Mouse (Mus musculus): ENCODE measurements at regions not wholly inside any gene's neighbourhood (a gene's known extent, or its start where the extent isn't known, plus 50 kb on each side); places are given as distances from the start of the nearest gene placed in this dataset.

DNA sequence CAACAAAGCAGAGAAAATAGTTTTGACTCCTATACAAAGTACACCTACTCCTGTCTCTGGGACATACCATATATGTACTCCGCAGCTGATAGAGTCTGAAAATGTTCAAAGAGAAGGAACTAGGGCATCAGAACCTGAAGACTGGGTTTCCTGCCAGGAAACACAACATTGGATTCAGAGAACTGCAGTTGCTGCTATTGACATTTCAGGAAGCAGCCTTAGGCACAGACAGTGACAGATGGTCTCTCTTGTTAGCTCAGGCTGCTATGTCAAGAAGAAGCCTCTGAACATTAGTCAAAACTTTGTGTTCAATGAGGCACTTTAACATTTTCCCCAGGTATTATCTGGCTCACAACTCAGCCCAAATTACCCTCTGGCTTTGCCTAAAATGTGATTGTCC, 812.1 kb downstream of the Ryr2 start:
- DNase-seq (ENCODE audit: low spot score in 2 of 2) = peak; percentile 21 to 67
- intact Hi-C loops (cut with DNase I) = no loop called here

DNA sequence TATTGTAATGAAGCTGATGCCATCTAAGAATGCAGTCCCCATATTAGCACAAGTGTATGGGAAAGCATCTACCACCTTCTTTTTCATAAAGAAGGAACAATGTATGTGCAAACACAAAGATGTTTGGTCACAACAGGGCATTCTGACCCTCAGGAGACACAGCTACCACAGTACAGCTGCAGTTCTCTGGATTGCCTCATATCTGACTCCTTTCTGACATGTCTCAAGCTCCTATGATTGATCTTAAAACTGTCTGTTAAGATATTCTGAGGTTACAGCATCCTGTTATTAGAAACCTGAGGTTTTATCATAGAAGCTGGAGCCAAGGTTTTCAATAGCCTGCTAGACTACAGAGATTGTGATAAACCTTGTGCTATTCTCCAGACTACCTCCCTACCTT, 813.0 kb downstream of the Ryr2 start:
- intact Hi-C loops (cut with DNase I) = no loop called here

DNA sequence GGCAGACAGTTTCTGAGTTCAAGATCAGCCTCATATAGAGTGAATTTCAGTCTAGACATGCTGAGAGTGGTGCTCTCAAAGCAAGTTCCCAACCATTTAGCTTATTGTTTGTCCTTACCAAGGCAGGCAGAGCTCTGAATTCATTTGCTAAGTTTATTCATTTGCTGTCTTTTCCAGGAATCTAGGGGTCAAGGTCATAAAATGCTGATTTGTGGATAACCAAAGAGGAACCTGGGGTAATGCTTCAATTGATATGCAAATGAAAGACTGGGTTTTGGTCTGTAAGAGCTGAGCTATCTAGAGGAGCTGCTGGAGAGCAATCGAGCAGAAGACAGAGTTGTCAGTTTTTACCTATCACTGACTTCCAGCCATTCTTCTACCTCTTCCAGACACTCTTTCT, 832.8 kb downstream of the Ryr2 start:
- intact Hi-C loops (cut with DNase I) = no loop called here
- DNase-seq (ENCODE audit: low spot score in 2 of 2) = no peak

More for the DNA sequence above, 813.0 kb downstream of the Ryr2 start:
- DNase-seq (ENCODE audit: low spot score in 2 of 2) = no peak

DNA sequence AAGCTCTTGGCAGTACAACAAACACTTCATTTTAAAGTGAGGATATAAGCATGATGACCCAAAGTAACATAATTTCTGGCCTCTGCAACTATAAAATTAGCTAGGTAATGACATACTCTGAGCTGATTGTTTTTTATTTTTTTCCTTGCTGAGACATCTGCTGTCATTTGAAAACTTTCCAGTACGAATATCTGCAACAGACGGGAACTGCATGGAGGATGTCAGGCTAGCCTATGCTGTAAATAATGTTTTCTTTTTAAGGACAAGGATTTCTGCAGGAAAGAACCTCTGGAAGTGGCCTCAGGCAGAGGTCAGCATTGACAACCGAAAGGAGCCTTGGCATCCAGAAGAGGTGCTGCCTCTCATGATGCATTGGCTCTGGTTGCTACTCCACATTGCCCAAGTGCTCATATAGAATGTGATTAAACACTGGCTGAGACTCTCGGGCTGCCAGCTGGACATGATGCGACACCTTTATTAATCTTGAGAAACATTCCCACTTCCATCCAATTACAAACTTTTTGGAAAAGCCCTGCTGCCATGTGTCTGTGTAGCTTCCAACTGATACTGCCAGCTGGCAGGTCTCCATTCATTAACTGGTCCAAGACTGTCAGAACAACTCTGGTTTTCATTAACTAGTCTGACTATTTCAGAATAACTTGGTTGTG, 837.9 kb downstream of the Ryr2 start:
- intact Hi-C loops (cut with DNase I) = no loop called here
- peak; percentile 13 to 16 for DNase-seq (ENCODE audit: low spot score in 2 of 2)

DNA sequence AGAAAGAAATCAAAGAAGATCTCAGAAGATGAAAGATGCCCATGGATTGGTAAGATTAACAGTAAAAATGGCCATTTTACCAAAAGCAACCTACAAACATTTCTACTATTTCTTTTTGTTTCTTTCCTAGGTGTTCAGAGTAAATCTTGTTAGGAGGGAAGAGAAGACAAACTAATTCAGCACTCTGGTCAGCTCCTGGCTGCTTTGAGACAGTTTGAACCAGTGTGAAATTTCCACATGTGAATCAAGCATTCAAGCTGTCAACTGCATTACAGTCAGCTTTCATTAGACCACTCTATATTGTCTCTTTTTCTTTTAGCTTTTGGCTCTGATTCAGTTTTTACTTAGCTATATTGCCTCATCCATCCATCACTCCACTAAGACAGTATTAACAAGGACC, 859.2 kb downstream of the Ryr2 start:
- intact Hi-C loops (cut with DNase I) = no loop called here
- no peak for DNase-seq (ENCODE audit: low spot score in 2 of 2)

DNA sequence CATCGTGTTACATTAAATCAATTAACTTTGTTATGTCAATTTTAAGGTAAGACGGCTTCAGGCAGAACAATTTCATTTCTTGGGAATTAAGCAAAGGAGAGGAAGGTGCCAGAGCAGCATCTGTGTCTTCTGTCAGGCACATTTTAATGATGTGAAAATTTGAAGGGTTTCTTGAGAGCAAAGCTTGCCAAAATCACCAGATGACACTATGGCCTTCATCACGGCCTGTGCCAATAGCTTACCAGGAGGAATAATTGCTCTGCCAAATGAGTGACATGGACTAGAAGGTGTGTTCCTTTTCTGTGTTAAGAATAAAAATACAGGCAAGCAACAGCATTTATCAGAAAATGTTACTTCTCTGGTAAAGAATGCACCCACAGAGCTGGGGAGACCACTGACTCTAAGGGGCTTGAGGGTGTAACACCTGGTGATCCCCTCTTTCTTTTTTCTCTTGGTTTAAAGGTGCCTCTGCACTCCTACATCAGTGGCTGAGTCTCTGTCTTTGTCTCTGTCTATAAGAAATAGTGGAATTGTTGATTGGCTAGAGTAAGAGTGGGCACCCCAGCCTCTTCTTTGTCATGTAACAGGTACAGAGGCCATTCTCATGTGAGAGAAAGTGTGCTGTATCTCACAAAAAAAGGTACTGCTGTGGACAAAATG, 856.2 kb upstream of the Chrm3 start:
- intact Hi-C loops (cut with DNase I) = no loop called here
- no peak for DNase-seq (ENCODE audit: low spot score in 2 of 2)

DNA sequence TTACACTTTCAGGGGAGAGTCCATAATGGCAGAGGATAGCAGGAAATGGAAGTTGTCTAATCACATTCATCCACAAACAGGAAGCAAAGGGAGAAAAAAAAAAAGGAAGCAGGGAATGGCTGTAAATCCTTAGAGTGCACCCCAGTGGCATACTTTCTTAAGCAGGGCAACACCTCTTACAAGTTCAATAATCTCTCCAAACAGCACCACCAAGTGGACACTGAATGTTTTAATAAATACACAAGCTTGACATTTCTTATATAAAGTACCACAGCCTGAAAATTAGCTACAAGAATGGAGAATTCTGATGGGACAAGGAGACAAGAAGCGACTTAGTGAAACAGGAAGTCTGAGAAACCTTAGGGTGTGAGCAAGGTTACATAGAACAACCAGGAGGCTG, 849.5 kb upstream of the Chrm3 start:
- intact Hi-C loops (cut with DNase I) = no loop called here
- no peak for DNase-seq (ENCODE audit: low spot score in 2 of 2)

DNA sequence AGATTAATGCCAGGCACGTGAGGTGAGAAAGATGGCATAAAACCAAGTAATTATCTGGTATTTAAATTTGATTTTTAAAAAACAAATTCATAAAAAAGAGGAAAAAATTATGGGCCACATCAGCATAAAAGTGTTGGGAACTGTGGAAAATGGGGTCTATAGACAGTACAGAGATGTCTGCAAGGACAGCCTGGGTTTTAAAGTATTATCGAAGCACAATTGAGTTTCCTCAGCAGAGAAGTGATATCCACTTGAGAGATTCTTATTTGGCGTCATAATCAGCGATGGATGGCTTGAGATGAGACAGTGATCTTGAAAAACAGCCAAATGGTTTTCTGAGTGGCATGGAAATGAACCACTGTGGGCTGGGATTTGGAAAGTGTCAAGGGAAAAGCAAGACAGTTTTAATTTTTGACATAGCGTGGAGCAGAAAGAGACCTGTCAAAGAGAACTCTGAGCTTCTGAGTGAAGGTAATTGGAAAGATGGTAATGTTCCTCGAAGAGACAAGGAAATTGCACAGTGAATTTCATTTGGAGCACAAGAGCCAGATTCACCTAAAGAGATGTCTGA, 844.7 kb upstream of the Chrm3 start:
- DNase-seq (ENCODE audit: low spot score in 2 of 2) = no peak
- intact Hi-C loops (cut with DNase I) = no loop called here

DNA sequence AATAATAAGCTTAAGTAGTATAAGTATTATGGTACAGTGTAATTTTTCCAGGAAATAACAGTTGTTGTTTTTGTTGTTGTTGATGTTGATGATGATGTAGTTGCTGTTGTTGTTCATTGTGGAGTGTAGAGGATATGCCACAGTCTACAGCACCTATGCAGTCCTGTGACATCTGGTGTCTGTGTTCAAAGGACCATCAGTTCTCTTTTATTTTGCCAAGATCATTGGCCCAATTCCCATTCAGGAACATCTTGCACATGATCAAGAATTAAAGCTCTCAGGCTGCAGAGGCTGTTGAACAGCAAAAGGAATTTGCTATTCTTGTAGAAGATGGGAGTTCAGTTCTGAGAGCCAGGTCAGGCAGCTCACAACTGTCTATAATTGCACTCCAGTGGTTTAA, 841.3 kb upstream of the Chrm3 start:
- no peak for DNase-seq (ENCODE audit: low spot score in 2 of 2)
- intact Hi-C loops (cut with DNase I) = no loop called here

DNA sequence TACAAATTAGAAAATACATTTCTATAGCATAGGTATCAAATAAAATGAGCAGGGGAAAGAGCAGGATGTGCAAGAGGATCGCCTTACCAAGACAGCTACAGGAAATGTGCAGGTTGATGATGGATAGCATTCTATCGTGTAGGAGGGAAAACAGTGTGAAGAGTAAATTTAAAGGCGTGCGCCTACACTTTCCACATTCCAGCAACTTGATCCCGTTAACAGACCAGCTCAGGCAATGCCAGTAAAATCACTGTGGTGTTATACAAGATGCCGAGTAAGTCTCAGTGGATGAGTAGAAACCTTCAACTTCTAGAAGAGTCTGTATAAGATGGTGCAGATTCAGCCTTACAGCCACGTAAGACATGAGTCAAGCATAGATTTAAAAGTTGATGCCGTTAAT, 831.8 kb upstream of the Chrm3 start:
- intact Hi-C loops (cut with DNase I) = no loop called here
- DNase-seq (ENCODE audit: low spot score in 2 of 2) = no peak

DNA sequence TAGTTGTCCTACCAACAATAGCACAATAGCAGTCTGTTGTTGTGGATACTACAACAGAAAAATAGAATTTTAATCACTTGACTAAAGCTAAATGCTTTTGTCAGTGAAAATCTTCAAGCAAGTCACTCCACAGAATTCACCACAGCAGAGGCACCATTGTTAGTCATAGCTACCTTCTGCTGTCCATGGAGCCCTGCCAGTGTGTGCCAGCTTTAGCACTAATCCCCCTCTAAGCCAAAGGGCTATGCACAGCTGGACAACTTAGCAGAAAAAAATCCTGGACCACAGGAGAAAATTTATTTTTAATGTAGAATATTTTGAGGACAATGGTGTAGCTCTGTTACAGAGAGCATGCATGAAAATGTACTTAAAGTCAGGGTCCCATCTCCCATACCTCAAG, 820.5 kb upstream of the Chrm3 start:
- intact Hi-C loops (cut with DNase I) = no loop called here
- DNase-seq (ENCODE audit: low spot score in 2 of 2) = no peak

DNA sequence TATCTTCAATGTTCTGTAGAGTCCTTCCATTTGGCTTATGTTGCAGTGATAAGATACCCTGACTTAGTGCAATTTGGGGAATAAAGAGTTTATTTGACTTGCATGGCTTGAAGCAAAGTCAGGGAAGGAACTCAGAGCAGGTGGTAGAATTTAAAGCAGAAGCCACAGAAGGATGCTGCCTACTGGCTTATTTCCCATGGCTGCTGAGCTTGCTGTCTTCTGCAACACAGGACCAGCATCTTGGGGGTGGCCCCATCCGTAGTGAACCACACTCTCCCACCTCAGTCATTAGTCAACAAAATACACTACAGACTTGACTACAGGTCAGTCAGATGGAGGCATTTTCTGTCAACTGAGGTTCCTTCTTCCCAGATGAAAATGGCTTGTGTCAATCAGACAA, 819.7 kb upstream of the Chrm3 start:
- intact Hi-C loops (cut with DNase I) = no loop called here
- no peak for DNase-seq (ENCODE audit: low spot score in 2 of 2)

DNA sequence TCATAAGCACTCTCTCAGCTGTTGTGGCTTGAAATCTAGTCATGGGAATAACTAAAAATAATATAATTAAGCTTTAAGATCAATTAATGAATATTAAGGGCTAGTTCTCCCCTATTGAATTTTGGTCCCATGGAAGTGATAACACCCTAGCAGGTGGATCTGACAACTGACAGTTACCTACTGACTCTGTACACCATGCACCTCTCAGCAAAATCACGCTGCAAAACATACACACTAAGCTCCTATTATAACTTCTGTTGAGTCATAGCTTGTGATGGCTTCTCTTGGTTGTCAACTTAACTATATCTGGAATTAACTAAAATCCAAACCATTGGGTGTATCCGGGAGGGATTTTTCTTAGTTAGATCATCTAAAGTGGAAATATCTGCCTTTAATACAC, 817.9 kb upstream of the Chrm3 start:
- intact Hi-C loops (cut with DNase I) = no loop called here

DNA sequence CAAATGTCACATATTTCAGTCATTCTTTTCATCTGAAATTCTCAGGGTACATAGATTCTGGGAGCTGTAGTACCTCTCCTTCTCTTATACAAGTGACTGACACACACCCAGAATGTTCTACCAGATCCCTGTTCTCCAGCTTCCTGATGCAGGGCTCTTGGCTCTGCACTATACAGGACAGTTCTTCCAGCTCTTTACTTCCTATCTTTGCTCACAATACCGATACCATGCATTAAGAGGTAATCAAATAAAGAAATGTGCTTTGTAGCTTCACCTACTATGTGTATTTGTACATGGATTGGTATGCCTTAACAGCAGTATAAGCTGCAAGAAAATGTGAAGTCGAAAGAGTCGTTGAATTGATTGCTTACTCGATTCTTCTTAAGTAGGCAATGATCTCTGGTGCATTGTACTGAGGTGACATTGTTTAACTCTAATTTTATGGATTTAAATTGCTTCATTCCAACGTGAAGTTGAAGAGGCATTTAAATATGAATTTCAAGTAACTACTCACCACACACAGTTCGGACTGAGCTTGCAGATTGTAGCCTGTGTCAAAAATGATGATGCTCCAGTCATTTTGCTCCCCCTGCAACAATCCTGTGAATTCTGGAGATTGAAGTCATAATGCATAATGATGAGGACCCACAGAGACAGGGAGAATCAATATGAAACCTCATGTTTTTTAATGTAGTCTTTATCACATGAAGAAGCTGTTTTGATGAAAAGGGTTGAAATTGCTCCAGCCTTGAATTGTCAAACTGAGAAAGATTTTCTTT, 817.2 kb upstream of the Chrm3 start:
- intact Hi-C loops (cut with DNase I) = no loop called here
- no peak for DNase-seq (ENCODE audit: low spot score in 2 of 2)

More for the DNA sequence above, 817.9 kb upstream of the Chrm3 start:
- no peak for DNase-seq (ENCODE audit: low spot score in 2 of 2)

DNA sequence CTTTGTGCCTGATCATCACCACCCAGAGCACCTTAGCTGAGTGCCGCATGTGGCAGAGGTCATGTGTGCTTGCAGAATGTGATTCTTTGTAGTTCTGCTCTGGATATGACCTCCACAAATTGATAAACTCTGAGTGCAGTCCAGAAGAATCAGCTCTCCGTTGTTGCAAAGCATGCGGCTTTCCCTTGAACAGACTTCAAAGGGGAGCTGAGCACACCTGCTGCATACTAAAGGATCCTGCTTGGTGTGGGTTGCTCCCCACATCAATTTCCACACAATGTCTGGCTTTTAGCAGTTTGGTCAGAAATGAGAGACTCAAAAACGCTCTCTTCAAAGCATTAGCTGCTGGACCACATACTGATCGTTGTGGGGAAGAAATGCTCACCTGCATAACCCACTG, 806.5 kb upstream of the Chrm3 start:
- DNase-seq (ENCODE audit: low spot score in 2 of 2) = no peak

DNA sequence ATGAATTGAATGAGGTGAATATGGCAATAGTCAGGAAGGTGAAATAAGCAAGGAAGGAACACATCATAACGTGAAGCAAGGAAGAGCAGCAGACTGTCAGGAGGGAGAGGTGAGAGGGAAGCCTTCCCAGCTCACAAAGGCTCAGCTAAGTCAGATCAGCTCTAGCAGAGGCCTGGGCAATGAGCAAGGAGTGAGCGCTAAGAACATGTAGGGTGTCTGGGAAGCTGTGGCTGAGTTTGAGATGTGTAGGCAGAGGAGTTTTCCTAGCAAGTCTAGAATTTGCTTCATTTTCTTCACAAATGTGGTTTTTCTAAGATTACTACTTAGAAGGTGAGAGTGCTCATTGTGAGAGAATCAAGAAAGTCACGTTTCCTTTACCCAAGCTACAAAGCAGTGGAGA, 803.5 kb upstream of the Chrm3 start:
- intact Hi-C loops (cut with DNase I) = no loop called here
- no peak for DNase-seq (ENCODE audit: low spot score in 2 of 2)

More for the DNA sequence above, 806.5 kb upstream of the Chrm3 start:
- intact Hi-C loops (cut with DNase I) = no loop called here

DNA sequence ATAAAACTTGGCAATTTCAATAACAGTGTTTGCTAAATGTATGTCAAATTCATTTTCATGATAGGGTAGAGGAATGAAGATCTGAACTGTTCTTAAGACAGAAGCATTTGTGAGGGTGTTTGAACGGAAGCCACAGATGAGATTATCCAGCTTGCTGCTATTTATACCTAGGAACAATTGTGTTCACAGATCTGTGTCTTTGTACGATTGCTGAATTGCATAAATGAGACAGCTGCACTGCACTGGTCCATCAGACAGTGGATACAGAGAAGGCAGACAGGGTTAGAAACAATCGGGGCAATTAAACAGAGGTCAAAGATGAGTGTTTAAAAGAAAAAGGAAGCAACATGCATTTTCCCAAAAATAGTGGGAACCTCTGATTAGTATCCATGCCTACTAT, 786.6 kb upstream of the Chrm3 start:
- intact Hi-C loops (cut with DNase I) = no loop called here
- peak; percentile 8 to 37 for DNase-seq (ENCODE audit: low spot score in 2 of 2)

DNA sequence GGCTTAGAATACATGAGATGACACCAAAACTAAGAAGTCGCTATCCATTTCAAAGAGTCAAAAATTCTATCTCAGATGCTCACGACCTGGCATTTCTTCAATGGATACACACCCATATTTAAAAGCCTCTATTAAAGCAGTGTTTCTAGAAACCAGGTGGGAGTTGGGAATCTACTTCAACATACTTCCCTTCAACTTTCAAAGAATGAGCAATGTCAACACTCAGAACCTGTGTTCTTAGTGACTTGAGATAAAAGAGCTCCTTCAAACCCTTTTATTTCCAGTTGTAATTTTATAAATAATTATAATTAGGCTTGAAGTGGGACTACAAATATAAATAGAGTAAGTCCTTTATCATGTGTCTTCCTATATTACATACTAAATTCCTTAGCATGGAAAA, 747.0 kb upstream of the Chrm3 start:
- intact Hi-C loops (cut with DNase I) = no loop called here
- no peak for DNase-seq (ENCODE audit: low spot score in 2 of 2)

DNA sequence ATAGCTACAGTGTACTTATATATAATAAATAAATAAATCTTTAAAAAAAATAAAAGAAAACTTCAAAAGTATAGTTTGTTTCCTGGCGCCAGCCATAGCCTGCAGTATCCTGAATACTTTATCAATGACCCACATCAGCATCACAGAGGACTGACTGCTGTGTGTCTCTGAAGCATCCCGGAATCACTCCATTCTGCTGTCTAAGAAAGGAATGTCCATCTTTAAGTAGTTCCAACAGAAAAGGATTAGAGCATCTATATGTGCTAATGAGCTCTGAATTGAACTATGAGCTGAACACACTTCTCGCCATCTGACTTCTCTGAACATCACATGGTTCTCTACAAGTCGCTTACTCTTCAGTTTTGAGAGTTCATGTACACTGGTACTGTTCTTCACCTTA, 745.8 kb upstream of the Chrm3 start:
- intact Hi-C loops (cut with DNase I) = no loop called here
- no peak for DNase-seq (ENCODE audit: low spot score in 2 of 2)

DNA sequence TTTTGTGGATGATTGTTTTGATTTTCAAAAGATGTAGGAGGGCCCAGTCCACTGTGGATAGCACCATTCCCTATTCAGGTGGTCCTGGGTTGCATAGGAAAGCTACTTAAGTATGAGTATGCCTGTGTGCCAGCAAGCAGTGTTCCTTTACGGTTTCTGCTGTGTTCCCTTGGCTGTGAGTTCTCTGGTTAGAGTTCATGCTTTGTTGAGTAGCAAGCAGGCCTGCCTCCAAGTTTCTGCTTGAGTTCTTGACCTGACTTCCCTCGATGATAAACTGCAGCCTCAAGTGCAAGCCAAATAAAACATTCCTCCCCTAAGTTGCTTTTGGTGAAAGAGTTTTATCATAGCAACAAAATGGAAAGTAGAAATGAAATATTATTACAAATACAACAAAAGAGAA, 744.9 kb upstream of the Chrm3 start:
- DNase-seq (ENCODE audit: low spot score in 2 of 2) = no peak
- intact Hi-C loops (cut with DNase I) = no loop called here

DNA sequence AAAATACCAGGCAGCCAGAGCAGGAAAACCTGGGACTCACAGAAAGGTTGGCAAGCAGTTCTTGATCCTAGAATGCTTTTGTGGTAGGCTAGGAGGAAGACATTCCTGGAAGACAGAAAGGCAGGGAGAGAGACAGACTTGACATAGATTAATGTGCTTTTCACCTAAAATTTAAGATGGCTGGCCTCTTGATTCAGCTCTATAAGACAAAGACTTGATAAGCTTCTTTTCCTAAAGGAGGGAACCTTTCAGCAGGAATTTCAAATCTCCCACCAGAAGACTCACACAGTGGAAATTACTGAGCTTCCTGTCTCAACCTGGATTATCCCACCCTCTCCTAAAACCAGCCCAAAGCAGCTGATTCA, 738.9 kb upstream of the Chrm3 start:
- intact Hi-C loops (cut with DNase I) = no loop called here
- DNase-seq (ENCODE audit: low spot score in 2 of 2) = no peak
